Mouse (Mus musculus) heart, adult 2 months (tissue): ENCODE measurements at regions not wholly inside any gene's neighbourhood (a gene's known extent, or its start where the extent isn't known, plus 50 kb on each side); places are given as distances from the start of the nearest gene placed in this dataset.

ENCODE experiments used
- CTCF ChIP-seq: fragments of 200-600 bp; IDR thresholded peaks from 2 replicates; pipeline ENCODE4 v1.8.1; 2022; ENCODE audit warnings: antibody characterized with exemption, mild to moderate bottlenecking, moderate library complexity
- EP300 ChIP-seq: fragments of 200-500 bp; IDR thresholded peaks from 2 replicates; pipeline ENCODE4 v1.6.1; 2011; ENCODE audit warnings: low read depth, low read length, control low read depth; ENCODE audit not compliant: insufficient read depth

DNA sequence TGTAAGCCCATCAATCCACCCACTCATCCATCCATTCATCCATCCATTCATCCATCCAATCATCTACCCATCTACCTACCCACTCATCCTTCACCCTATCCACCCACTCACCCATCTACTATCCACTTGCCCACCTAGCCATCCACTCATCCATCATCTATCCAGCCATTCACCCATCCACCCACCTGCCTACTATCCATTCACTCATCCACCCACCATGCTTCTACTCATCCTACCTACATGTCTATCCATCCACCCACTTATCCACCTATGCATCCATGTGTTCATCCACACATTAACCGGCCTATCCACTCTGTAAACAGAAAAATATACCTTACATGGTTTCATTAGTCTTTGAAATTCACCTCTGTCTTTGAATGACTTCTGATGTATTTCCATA lies 384.2 kb upstream of the Tshz3 start:
- TF ChIP-seq CTCF (no peak), EP300 (no peak)
